Mouse (Mus musculus): ENCODE data around the gene Fam207a. TPM values are rescaled to one million over a fixed set of nuclear protein-coding genes. Genes with fewer than 3 reads are reported as not detected.

Gene Fam207a
- polyA plus RNA-seq (2017; shearing (Covaris generic)): 10 to 100 TPM; 13.7 to 16.1 (median 15.1) TPM

GRCm38 (mm10) chr10:77515385-77516348, at the start of gene Fam207a:
Gene Fam207a (minus strand): TSS chr10:77515785.
- ATAC-seq: peak; percentile 84

DNA sequence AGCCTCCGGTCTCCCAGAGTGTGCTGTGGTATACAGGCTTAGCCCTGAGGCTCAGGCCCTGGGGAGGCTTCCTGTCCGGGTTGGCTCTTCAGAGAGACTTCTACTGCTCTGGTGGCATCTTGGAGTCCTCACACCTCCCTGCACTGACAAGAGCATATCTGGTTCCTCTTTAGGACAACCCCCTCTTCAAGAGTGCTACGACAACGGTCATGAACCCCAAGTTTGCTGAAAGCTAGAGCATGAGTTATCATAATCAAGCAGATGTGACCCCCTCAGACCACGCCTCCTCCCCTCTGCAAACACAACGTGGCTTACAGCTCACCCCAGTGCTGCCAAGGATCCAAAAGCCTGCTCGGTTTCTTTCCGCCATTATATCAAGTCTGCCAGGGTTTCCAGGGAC, 49.4 kb upstream of the Fam207a start:
- ATAC-seq: no peak

- no peak for ATAC-seq
These were observed 45.9 kb upstream of the Fam207a start for GRCm38 (mm10) chr10:77561508-77561907.

- ATAC-seq: no peak
These were observed 45.2 kb upstream of the Fam207a start for GRCm38 (mm10) chr10:77560830-77561229.

GRCm38 (mm10) chr10:77560090-77560489, 44.5 kb upstream of the Fam207a start:
- no peak for ATAC-seq

DNA sequence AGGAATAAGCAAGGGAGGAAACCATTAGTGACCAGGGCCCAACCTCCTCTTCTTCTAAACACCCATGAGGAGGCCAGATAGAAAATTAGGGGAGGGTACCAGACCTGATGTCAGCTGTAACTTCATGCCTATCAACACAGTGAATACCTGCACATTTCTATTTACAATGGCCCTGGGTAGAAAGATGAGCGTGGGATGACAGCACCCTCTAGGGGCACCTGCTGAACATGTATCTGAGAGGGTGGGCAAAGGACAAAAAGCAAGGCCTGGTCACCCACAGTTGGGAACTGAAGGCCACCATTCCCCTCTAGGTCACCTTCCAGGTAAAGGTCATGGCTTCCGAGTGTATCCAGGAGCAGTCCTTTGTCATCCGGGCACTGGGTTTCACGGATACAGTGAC, 42.1 kb upstream of the Fam207a start:
- ATAC-seq: no peak

GRCm38 (mm10) chr10:77556631-77557030, 41.0 kb upstream of the Fam207a start:
- ATAC-seq: peak; percentile 79

DNA sequence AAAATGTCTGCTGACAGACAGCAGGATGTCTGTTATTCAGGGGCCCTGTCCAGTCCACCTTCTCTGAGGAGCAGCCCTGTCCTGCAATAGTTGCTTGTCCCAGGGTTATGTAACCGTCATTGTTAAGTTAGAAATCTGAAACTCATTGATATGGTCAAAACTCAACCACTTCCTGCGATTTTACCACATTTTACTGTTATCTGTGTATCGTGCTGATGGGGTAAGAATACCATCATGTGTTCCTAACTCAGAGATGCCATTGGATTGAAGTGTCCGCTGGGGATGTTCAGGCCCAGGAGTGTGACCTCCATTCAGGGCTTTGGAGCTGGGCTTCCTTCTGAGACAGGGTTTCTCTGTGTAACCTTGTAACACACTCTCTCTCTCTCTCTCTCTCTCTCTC, 39.3 kb upstream of the Fam207a start:
- peak; percentile 67 for ATAC-seq

DNA sequence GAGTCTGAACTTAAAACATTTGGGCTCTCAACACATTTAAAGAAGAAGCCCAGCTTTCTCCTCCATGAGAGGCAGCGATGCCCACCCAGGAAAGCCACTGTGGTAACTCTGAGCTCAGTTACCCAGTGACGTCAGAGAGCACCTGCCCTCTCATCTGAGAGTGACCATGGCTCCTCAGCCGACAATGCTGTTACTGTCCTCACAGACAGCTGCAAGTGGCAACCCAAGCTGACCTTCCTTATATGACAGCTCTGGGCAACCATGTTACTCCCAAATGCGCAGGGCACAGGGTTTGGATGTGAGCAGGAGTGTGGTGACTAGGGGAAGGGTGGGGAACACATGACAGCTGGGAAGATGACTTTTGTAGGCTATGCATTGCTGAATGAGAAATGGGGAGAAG, 37.7 kb upstream of the Fam207a start:
- no peak for ATAC-seq

DNA sequence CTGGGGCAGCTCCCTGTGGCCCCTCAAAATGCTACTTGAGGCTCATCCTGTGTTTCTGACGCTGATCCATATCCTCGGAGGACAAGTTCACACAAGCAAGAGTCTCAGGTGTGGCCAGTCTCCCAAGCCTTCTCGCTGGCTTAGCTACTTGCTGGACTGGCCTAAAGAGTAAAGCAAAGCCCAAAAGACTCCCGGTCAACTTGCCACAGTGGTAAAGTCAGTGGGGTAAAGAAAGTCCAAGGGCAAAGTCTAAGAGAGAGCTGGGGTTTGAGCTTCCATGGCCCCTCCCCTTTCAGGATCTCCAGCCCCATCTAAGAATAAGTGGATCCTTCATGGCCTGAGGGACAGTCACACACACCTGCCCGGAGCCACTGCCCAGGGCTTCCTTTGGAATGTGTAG, 36.6 kb upstream of the Fam207a start:
- ATAC-seq: no peak

DNA sequence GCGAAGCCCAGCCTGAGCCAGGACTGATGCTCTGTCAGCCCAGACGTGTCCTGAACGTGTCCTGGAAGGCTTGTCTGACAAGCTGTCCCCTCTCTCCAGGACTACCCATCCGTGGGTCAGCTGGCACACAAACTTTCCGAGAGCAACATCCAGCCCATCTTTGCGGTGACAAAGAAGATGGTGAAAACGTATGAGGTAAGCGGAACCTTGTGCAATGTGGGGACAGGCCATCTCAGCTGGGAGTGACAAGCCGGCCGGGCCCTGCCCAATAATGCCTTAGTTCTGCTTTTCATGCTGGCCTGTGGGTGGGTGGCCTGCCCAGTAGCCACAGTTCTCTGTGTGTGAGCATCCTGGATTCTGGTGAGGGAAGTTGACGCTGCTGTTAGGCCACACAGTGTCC, 35.3 kb upstream of the Fam207a start:
- no peak for ATAC-seq

GRCm38 (mm10) chr10:77548576-77548975, 33.0 kb upstream of the Fam207a start:
- ATAC-seq: no peak

- ATAC-seq: no peak
These were observed 29.3 kb upstream of the Fam207a start for GRCm38 (mm10) chr10:77544916-77545315.

GRCm38 (mm10) chr10:77543226-77543625, 27.6 kb upstream of the Fam207a start:
- ATAC-seq: peak; percentile 43

DNA sequence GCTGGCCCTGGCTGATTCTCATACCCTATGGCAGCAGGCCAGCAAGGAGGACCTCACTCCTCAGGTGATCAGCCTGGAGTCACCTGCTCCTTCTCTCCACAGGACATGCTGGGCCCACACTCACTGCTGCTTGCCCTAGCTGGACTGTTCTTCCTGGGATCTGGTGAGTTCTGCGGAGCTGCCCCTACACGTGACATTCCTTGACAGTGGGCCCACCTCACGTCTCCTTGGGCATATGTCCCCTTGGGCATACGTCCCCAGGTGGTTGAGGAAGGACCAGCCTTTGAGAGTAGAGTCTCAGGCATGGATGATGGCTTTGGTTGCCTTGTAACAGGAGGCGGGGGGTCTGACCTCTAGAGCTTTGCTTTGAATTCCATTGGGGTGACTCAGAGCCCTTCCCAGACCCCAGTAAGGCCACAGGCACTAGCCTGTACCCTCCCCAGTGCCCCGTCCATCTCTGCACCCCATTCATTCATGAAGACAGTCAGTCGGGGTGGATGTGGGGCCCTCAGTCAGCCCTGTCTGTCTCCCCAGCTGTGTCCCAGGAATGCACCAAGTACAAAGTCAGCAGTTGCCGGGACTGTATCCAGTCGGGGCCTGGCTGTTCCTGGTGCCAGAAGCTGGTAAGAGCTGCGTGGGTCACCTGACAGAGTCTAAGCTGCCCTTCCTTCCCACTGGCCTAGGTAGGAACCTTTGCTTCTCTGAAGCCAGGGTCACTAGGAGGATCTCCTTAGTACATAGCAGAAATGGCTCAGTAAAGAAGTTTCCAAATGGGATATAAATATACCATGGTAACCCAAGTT, 26.5 kb upstream of the Fam207a start:
- ATAC-seq: no peak

DNA sequence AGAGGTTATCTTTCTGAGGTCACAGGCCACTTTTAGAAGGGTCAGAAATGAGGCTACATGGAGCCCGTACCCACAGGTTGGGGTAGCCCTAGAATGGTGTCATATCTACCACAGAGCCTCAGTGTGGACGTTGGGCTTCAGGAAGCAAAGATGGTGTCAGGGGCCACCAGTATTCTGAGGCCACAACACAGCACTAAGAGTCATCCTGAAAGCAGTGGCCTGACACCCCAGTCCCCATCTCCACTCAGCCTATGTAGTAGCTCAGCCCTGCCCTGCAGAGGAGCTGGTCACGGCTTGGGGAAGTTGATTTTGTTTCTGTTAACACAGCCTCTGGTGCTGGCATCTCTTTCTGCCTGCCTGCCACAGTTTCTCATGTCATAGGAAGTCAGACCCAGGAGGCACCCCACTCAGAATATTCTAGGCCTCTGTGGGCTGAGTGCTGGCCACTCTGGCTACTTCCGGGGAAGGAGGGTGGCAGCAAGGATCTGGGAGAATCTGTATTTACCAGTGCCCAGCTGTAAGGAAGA, 25.1 kb upstream of the Fam207a start:
- no peak for ATAC-seq

- no peak for ATAC-seq
These were observed 23.8 kb upstream of the Fam207a start for GRCm38 (mm10) chr10:77539320-77539945.

DNA sequence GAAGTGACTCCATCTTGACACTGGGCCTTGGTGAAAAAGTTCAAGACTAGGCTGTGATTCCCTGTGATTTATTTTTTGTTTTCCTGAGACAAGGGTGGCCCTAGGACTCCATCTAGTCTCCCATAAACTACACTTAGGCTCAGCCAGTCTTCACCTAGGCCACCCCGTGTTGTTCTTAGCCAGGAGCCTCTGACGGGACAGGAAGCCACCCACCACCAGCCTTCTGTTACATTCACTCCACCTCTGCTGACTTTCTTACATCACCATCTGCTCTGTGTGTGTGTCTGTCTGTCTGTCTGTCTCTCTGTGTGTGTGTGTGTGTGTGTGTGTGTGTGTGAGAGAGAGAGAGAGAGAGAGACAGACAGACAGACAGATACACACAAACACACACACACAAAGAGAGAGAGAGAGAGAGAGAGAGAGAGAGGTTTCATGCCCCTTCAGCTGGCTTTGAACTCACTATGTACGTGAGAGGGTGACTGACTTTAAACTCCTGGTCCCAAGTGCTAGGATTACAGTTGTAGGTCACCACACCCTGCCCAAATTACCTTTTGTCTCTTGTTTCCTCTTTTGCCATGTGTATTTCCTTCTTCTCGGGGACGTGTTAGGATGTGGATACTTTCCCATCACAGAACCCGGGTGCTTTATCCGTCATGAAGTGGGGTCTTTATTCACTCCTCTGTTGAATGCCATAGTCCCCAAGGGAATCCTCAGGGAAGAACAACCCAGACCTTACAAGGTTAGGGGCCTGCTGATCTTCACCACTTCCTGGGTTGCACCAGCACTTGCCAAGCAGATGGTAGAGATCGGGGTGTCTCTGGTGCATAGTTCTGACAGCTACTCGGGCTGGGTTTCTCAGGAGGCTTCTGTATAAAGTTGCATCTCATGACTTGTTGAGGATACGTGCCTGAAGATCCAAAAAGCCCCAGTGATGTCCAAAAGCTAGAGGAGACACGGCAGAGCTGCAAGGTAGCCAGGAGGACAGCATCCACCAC, 21.9 kb upstream of the Fam207a start:
- peak; percentile 77 for ATAC-seq

DNA sequence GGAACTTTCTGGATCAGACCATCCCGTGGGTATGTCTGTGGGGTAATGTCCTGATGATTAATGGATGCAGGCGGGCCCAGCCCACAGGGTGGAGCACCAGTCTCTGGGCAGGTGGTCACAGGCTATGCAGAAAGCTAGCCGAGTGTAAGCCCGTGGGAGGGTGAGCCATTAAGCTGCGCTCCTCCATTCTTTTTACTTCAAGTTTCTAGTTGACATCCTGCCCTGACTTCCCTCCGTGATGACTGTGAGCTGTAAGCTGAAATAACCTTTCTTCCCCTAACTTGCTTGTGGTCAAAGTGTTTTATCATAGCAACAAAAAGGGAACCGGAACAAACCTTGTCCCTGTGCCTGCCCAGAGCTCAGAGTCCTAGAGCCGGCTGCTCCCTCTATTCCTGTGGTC, 21.1 kb upstream of the Fam207a start:
- ATAC-seq: peak; percentile 51

GRCm38 (mm10) chr10:77532020-77532413, 16.4 kb upstream of the Fam207a start:
- peak; percentile 5 for ATAC-seq

All from inflammation-experienced regulatory T-cells, adult 6 months (primary cell).